Mouse (Mus musculus): Measurements from ENCODE around the gene Best2.

Best2 gene

GRCm38 (mm10) chr8:85014431-85014830 is at the start of gene Best2:
TSS of gene Best2 (minus strand) at chr8:85014531.
- DNase-seq (ENCODE audit: low spot score in 2 of 2), result no peak

GRCm38 (mm10) chr8:85062603-85063002 is 48.3 kb upstream of the Best2 start:
- no peak for DNase-seq (ENCODE audit: low spot score in 2 of 2)

- DNase-seq (ENCODE audit: low spot score in 2 of 2), result peak; percentile 86 to 89
Measured at GRCm38 (mm10) chr8:85059879-85060616, 45.7 kb upstream of the Best2 start, which contains the start of gene Fbxw9. TSS of gene Fbxw9 (plus strand) at chr8:85060055.

- no peak for DNase-seq (ENCODE audit: low spot score in 2 of 2)
Measured at GRCm38 (mm10) chr8:85057367-85057766, 43.0 kb upstream of the Best2 start.

GRCm38 (mm10) chr8:85043619-85044018 is 29.3 kb upstream of the Best2 start:
- DNase-seq (ENCODE audit: low spot score in 2 of 2), result no peak

- peak; percentile 48 to 50 for DNase-seq (ENCODE audit: low spot score in 2 of 2)
Measured at GRCm38 (mm10) chr8:85037681-85038531, 23.6 kb upstream of the Best2 start.

GRCm38 (mm10) chr8:85037366-85037680 is 23.0 kb upstream of the Best2 start:
- DNase-seq (ENCODE audit: low spot score in 2 of 2), result no peak

GRCm38 (mm10) chr8:85036718-85037365 is 22.5 kb upstream of the Best2 start, which contains the start of gene Tnpo2:
TSS of gene Tnpo2 (plus strand) at chr8:85036915.
- peak; percentile 83 to 88 for DNase-seq (ENCODE audit: low spot score in 2 of 2)

GRCm38 (mm10) chr8:85036381-85036717 is 22.0 kb upstream of the Best2 start:
- no peak for DNase-seq (ENCODE audit: low spot score in 2 of 2)

- no peak for DNase-seq (ENCODE audit: low spot score in 2 of 2)
Measured at GRCm38 (mm10) chr8:85035728-85036310, 21.5 kb upstream of the Best2 start.

GRCm38 (mm10) chr8:85035165-85035727 is 20.9 kb upstream of the Best2 start:
- DNase-seq (ENCODE audit: low spot score in 2 of 2), result no peak

GRCm38 (mm10) chr8:85034764-85035163 is 20.4 kb upstream of the Best2 start:
- peak; percentile 45 to 59 for DNase-seq (ENCODE audit: low spot score in 2 of 2)

- no peak for DNase-seq (ENCODE audit: low spot score in 2 of 2)
Measured at GRCm38 (mm10) chr8:85033867-85034266, 19.5 kb upstream of the Best2 start.

- DNase-seq (ENCODE audit: low spot score in 2 of 2), result no peak
Measured at GRCm38 (mm10) chr8:85032622-85033311, 18.4 kb upstream of the Best2 start.

- no peak for DNase-seq (ENCODE audit: low spot score in 2 of 2)
Measured at GRCm38 (mm10) chr8:85029271-85029670, 14.9 kb upstream of the Best2 start.

GRCm38 (mm10) chr8:85027922-85028321 is 13.6 kb upstream of the Best2 start:
- DNase-seq (ENCODE audit: low spot score in 2 of 2), result no peak

- DNase-seq (ENCODE audit: low spot score in 2 of 2), result no peak
Measured at GRCm38 (mm10) chr8:85027516-85027855, 13.2 kb upstream of the Best2 start.

- DNase-seq (ENCODE audit: low spot score in 2 of 2), result peak; percentile 96 to 97
Measured at GRCm38 (mm10) chr8:85026670-85027515, 12.6 kb upstream of the Best2 start, which contains the start of gene Trir. TSS of gene Trir (plus strand) at chr8:85026823.

GRCm38 (mm10) chr8:85025098-85025932 is 11.0 kb upstream of the Best2 start, which contains the start of gene Asna1:
TSS of gene Asna1 (minus strand) at chr8:85025281.
- peak; percentile 66 to 79 for DNase-seq (ENCODE audit: low spot score in 2 of 2)
